Mouse (Mus musculus) lung, postnatal 0 days (tissue): ENCODE data around the gene Sema6b.

Source experiments
- CTCF ChIP-seq: IDR thresholded peaks from 2 replicates; pipeline ENCODE4 v1.5.1; 2016; ENCODE audit warnings: antibody characterized with exemption, mild to moderate bottlenecking
- EP300 ChIP-seq: IDR thresholded peaks from 2 replicates; pipeline ENCODE4 v1.6.1; 2016; ENCODE audit warnings: antibody characterized with exemption, mild to moderate bottlenecking, control low read depth

GRCm38 (mm10) chr17:56128246-56128645, 11.9 kb downstream of the Sema6b start:
- TF ChIP-seq CTCF (no peak), EP300 (no peak)
